Mouse (Mus musculus): ENCODE data around the gene Olfr70. TPM values are rescaled to one million over a fixed set of nuclear protein-coding genes. Genes with fewer than 3 reads are reported as not detected.

The Olfr70 gene
- not detected for polyA plus RNA-seq (2014; fragmentation: Illumina TruSeq; extraction: RNeasy Lipid Tissue Mini Kit (QIAGEN cat#74804); ENCODE audit: low read depth, low replicate concordance)

DNA sequence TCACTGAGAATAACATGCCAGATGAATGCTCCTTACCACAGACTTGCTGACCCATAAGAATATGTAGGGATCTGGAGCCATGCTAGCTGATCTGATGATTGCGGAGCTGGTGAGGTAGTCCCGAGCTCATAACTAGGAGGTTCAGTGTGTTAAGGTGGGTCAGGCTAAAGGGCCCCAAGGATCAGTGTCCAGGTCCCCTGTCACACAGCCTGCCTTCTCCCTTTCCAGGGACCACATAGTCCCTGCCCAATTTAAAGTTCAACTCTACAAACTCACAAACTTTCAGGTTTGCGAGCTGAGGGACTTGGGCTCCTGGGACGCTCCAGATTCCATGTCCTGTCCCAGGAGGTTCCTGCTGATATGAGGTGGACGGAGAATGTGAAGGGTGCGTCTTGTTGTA lies at the start of gene Olfr70:
Olfr70 (minus strand) TSS at position 101 of the 400 bp plus-strand sequence.

DNA sequence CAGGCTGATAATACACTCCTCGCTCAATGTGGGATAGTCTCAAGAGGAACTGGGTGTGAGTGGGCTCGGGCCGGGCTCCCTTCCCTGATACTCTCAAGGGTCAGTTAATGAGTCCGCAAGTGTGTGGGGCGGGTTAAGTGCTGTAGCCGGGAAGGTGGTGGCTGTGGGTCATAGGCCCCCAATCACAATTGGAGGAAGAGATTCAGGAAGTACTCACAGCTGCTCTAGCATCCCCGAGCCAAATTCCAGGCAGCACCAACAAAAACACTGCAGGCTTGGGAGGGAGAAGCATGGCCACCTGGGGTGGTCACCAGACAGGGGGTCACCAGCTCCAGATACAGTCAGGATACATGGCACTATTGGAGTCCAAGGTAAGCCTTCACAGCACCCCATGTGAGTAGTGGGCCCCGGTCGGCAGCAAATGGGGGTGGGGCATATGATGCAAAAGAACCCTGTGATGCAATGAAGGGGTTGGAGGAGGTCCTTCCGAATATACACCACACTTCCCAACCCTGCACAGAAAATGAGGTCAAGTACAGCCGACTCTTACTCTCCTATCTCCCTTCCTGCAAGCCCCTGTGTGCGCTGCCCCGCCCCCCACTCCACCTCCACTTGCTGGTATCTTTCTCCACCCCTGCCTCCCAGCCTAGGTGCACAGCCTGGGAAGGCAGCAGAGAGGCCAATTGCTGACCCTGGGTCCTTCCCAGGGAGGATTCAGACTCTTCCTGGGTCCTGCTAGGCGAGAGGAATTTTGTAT lies 29.4 kb upstream of the Olfr70 start, which contains the start of gene Spaar:
Spaar (plus strand) TSS at position 241 of the 757 bp plus-strand sequence.

DNA sequence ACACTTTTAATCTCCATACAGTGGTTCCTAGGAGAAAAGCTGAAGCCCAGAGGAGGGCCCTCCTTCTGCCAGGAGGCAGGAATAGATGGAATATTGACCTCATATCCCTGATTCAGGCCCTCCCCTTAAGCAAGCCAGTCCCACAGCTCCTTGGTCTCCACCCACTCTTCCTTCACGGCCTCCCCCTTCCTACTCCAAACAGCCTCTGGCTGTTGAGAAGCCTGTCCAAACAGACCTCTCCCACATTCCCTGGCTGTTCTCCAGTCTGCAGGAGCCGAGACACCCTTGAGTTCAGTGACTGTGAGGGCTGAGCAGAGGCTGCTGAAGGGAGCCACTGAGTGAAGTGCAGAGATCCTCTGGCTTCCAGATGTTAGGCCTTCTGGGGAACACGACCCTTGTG lies 26.4 kb upstream of the Olfr70 start, which contains the start of gene Hrct1:
Hrct1 (plus strand) TSS at position 194 of the 400 bp plus-strand sequence.

DNA sequence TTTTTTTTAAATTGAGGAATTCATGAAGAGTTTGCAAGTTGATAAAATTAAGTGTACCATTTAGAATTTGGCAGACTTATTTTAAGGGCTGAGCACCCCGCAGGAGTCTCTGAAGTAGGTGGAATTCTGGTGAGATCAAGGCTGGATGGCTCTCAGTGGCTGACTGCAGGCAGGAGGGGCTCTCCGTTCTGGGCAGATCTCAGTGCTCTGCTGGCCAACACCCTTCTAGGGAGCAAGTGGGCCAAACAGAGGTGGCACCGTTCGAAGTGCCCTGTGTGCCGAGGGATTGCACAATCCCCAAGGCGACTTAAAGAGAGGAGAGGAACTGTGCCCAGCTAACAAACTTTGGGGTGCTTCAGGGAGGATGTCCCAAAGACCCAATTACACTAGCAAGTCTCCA lies 9.3 kb upstream of the Olfr70 start, which contains the start of gene Olfr71:
Olfr71 (minus strand) TSS at position 387 of the 400 bp plus-strand sequence.

DNA sequence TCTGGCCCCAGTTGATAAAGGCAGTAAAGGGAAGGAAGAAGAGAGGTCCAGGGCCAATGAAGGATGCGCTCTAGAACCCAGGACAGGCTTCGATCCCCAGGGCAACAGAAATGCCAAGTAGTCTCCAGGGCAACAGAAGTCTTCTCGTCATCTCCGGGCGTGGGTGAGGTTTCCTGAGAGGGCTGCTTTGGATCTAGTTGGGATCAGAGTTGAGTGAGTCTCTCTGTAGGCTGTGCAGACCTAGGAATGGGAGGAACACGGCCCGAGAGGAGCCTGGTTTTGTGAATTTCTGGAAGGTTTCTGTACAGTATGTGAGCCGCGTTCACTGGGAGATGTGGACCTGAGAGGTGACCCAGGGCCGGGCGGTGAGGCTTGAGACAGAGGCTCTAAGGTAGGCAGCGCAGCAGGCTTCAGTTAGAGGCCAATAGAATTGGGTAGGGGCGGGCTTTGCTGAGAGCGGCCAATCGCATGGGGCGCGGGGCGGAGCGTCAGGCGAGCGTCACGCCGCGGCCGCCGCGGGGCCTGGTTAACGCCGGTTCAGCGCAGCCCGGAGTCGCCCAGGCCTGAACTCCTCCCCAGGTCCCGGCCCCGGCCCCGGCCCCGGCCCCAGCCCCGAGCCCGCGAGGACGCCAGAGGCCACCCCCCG lies 31.7 kb downstream of the Olfr70 start, which contains the start of the genes Tmem8b and Fam221b:
Tmem8b (plus strand) TSS at position 190 of the 646 bp plus-strand sequence.
Fam221b (minus strand) TSS at position 364 of the 646 bp plus-strand sequence.

DNA sequence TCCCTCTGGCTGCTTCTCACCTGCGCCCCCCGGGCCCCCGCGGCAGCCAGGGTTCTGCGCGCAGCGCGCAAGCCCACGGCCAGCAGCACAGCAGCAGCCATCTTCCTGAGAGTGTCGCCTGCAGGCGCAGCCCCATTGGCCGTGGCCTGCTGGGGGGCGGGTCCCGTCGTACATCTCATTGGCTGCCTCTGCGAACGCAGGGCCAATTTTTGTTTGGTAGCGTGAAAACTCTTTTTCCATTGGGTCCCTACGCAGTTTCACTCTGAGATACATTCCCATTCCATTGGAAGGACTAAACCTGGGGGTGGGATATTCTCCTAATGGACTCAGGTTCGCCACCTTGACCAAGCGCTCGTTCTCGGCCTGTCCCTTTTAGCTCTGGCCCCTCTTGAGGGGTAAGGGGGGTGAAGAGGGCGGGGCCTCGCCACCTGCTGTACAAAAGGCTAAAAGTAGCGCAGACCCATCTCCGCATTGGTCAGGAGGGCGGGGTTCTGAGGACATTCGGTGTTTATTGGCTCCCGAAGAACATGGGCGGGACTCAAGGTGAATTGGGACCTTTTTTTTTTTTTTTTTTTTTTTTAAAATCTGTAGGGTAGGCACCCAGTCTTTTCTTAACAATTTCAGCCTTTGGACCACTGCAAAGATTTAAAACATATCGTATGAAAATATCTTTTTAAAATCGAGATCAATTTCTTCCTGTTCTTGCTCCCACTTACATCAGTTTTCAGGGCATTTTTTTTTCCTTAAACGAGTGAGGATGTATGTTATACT lies 44.1 kb downstream of the Olfr70 start, which contains the start of gene Hint2:
Hint2 (minus strand) TSS at position 128 of the 771 bp plus-strand sequence.

DNA sequence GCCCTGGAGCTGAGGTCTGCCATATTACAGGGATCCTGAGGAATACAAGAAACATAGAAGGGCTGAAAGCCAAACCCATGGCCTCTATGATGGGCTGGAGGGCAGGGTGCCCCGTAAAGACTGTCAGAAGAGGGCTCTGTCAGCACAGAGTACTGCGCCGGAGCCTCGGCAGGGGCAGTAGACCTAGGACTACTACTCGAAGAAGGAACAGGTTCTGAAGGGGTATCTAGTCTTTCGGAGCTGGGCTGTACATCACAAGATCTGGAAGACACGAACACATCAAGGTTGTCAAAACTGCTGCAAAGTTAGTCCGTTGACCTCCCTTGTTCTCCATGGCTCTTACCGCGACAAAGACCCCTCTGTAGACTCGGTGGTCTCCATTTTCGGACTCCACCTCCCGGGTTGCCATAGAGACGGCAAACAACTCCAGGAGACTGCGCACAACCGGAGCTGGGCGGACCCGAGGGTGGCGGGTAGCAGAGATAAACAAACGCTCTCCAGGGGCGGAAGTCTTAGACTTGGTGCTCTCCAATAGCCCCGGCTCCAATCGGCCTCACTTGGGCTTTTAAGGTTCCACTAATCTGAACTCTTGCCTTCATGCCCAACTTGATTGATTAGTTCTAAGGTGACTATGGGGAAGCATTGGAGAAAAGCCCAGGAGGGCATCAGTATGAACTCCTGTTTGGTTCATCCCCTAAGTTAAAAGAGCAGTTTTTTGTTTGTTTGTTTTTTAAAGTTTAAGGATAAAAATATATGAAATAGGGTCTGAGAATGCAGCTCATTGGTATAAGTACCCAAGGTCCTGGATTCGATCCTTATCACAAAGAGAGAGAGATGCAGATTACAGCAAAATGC lies 47.2 kb downstream of the Olfr70 start, which contains the start of gene Spag8:
Spag8 (minus strand) TSS at position 434 of the 855 bp plus-strand sequence.

Other genes with a start within 250 kb of the Olfr70 start
- gene Cd72, start 246.2 kb downstream of the Olfr70 start, polyA plus RNA-seq (2014; fragmentation: Illumina TruSeq; extraction: RNeasy Lipid Tissue Mini Kit (QIAGEN cat#74804); ENCODE audit: low read depth, low replicate concordance), result 6.7 TPM
- gene Sit1, start 217.1 kb downstream of the Olfr70 start, polyA plus RNA-seq (2014; fragmentation: Illumina TruSeq; extraction: RNeasy Lipid Tissue Mini Kit (QIAGEN cat#74804); ENCODE audit: low read depth, low replicate concordance), result not detected
- gene Ccdc107, start 207.9 kb downstream of the Olfr70 start, polyA plus RNA-seq (2014; fragmentation: Illumina TruSeq; extraction: RNeasy Lipid Tissue Mini Kit (QIAGEN cat#74804); ENCODE audit: low read depth, low replicate concordance), result 55.0 TPM
- gene Arhgef39, start 201.1 kb downstream of the Olfr70 start, polyA plus RNA-seq (2014; fragmentation: Illumina TruSeq; extraction: RNeasy Lipid Tissue Mini Kit (QIAGEN cat#74804); ENCODE audit: low read depth, low replicate concordance), result 1.2 TPM
- gene Car9, start 193.8 kb downstream of the Olfr70 start, polyA plus RNA-seq (2014; fragmentation: Illumina TruSeq; extraction: RNeasy Lipid Tissue Mini Kit (QIAGEN cat#74804); ENCODE audit: low read depth, low replicate concordance), result 0.72 TPM
- 128 TPM for gene Tpm2, start 177.0 kb downstream of the Olfr70 start, polyA plus RNA-seq (2014; fragmentation: Illumina TruSeq; extraction: RNeasy Lipid Tissue Mini Kit (QIAGEN cat#74804); ENCODE audit: low read depth, low replicate concordance)
- gene Creb3, start 138.5 kb downstream of the Olfr70 start, polyA plus RNA-seq (2014; fragmentation: Illumina TruSeq; extraction: RNeasy Lipid Tissue Mini Kit (QIAGEN cat#74804); ENCODE audit: low read depth, low replicate concordance), result 45.7 TPM
- gene Tln1, start 138.1 kb downstream of the Olfr70 start, polyA plus RNA-seq (2014; fragmentation: Illumina TruSeq; extraction: RNeasy Lipid Tissue Mini Kit (QIAGEN cat#74804); ENCODE audit: low read depth, low replicate concordance), result 59.0 TPM
- 40.1 TPM for gene Rgp1, start 122.1 kb downstream of the Olfr70 start, polyA plus RNA-seq (2014; fragmentation: Illumina TruSeq; extraction: RNeasy Lipid Tissue Mini Kit (QIAGEN cat#74804); ENCODE audit: low read depth, low replicate concordance)
- 12.9 TPM for gene Gba2, start 121.9 kb downstream of the Olfr70 start, polyA plus RNA-seq (2014; fragmentation: Illumina TruSeq; extraction: RNeasy Lipid Tissue Mini Kit (QIAGEN cat#74804); ENCODE audit: low read depth, low replicate concordance)
- gene Msmp, start 116.3 kb downstream of the Olfr70 start, polyA plus RNA-seq (2014; fragmentation: Illumina TruSeq; extraction: RNeasy Lipid Tissue Mini Kit (QIAGEN cat#74804); ENCODE audit: low read depth, low replicate concordance), result 0.79 TPM
- gene Npr2, start 68.9 kb downstream of the Olfr70 start, polyA plus RNA-seq (2014; fragmentation: Illumina TruSeq; extraction: RNeasy Lipid Tissue Mini Kit (QIAGEN cat#74804); ENCODE audit: low read depth, low replicate concordance), result 30.2 TPM
- 3.8 TPM for gene Spag8, start 47.2 kb downstream of the Olfr70 start, polyA plus RNA-seq (2014; fragmentation: Illumina TruSeq; extraction: RNeasy Lipid Tissue Mini Kit (QIAGEN cat#74804); ENCODE audit: low read depth, low replicate concordance)
- gene Hint2, start 44.3 kb downstream of the Olfr70 start, polyA plus RNA-seq (2014; fragmentation: Illumina TruSeq; extraction: RNeasy Lipid Tissue Mini Kit (QIAGEN cat#74804); ENCODE audit: low read depth, low replicate concordance), result 120 TPM
- 11.5 TPM for gene Tmem8b, start 31.8 kb downstream of the Olfr70 start, polyA plus RNA-seq (2014; fragmentation: Illumina TruSeq; extraction: RNeasy Lipid Tissue Mini Kit (QIAGEN cat#74804); ENCODE audit: low read depth, low replicate concordance)
- gene Fam221b, start 31.7 kb downstream of the Olfr70 start, polyA plus RNA-seq (2014; fragmentation: Illumina TruSeq; extraction: RNeasy Lipid Tissue Mini Kit (QIAGEN cat#74804); ENCODE audit: low read depth, low replicate concordance), result 4.8 TPM
- gene Olfr71, start 9.4 kb upstream of the Olfr70 start, polyA plus RNA-seq (2014; fragmentation: Illumina TruSeq; extraction: RNeasy Lipid Tissue Mini Kit (QIAGEN cat#74804); ENCODE audit: low read depth, low replicate concordance), result not detected
- gene Hrct1, start 26.4 kb upstream of the Olfr70 start, polyA plus RNA-seq (2014; fragmentation: Illumina TruSeq; extraction: RNeasy Lipid Tissue Mini Kit (QIAGEN cat#74804); ENCODE audit: low read depth, low replicate concordance), result 13.1 TPM
- gene Spaar, start 29.2 kb upstream of the Olfr70 start, polyA plus RNA-seq (2014; fragmentation: Illumina TruSeq; extraction: RNeasy Lipid Tissue Mini Kit (QIAGEN cat#74804); ENCODE audit: low read depth, low replicate concordance), result 4.6 TPM
- gene Olfr159, start 70.2 kb upstream of the Olfr70 start, polyA plus RNA-seq (2014; fragmentation: Illumina TruSeq; extraction: RNeasy Lipid Tissue Mini Kit (QIAGEN cat#74804); ENCODE audit: low read depth, low replicate concordance), result not detected
- not detected for gene Olfr156, start 123.1 kb upstream of the Olfr70 start, polyA plus RNA-seq (2014; fragmentation: Illumina TruSeq; extraction: RNeasy Lipid Tissue Mini Kit (QIAGEN cat#74804); ENCODE audit: low read depth, low replicate concordance)
- gene Olfr157, start 139.4 kb upstream of the Olfr70 start, polyA plus RNA-seq (2014; fragmentation: Illumina TruSeq; extraction: RNeasy Lipid Tissue Mini Kit (QIAGEN cat#74804); ENCODE audit: low read depth, low replicate concordance), result not detected
- not detected for gene Olfr155, start 150.8 kb upstream of the Olfr70 start, polyA plus RNA-seq (2014; fragmentation: Illumina TruSeq; extraction: RNeasy Lipid Tissue Mini Kit (QIAGEN cat#74804); ENCODE audit: low read depth, low replicate concordance)
- 11.9 TPM for gene Reck, start 174.7 kb upstream of the Olfr70 start, polyA plus RNA-seq (2014; fragmentation: Illumina TruSeq; extraction: RNeasy Lipid Tissue Mini Kit (QIAGEN cat#74804); ENCODE audit: low read depth, low replicate concordance)